Mouse (Mus musculus): ENCODE data around the gene Skiv2l.
"Not testable (repeated sequence)": the region's sequence is repeated elsewhere in the genome, so short reads cannot be mapped to it uniquely, and the experiment has no call there.

GRCm38 (mm10) chr17:34810811-34811210 is 39.2 kb downstream of the Skiv2l start:
- not testable (repeated sequence) for TF ChIP-seq CTCF, EP300 (IDR thresholded peaks at IDR 0.05; ENCODE audit: low read depth)

All from heart, postnatal 0 days (tissue).